Mouse (Mus musculus) megakaryocyte-erythroid progenitor cell, adult 5 weeks (primary cell): ENCODE data around the gene Skint3. TPM values are rescaled to one million over a fixed set of nuclear protein-coding genes. Genes with fewer than 3 reads are reported as not detected.

Experiments used
- polyA plus RNA-seq: library from polyadenylated mRNA; stranded (reverse); fragments of >175 nt; gene quantifications from 2 replicates; pipeline ENCODE4 v1.2.3, GENCODE M21; 2012

Gene Skint3
- polyA plus RNA-seq, result not detected in 2 replicates

GRCm38 (mm10) chr4:112231945-112232344 is at the start of gene Skint3:
TSS of gene Skint3 (plus strand) at chr4:112232245.

Other genes starting within 250 kb of the Skint3 start
- gene Skint1, start 226.0 kb upstream of the Skint3 start, polyA plus RNA-seq, result not detected in 2 replicates
- gene Skint4, start 160.2 kb upstream of the Skint3 start, polyA plus RNA-seq, result not detected in 2 replicates
- gene Skint9, start 201.7 kb downstream of the Skint3 start, polyA plus RNA-seq, result not detected in 2 replicates